Mouse (Mus musculus) heart, embryonic 13.5 days (tissue): ENCODE measurements around the gene Tnnt3. TPM values are rescaled to one million over a fixed set of nuclear protein-coding genes. Genes with fewer than 3 reads are reported as not detected.

Experiments used
- ATAC-seq: fragments of 200-750 bp; cut with Nextera tagmentation; 2 replicates; pipeline ENCODE4 v1.8.0; 2017; ENCODE audit warnings: moderate TSS enrichment; ENCODE audit not compliant: insufficient number of reproducible peaks, low FRiP score, low TSS enrichment; ENCODE audit errors: extremely low read depth
- H3K27ac ChIP-seq: fragments of 300-500 bp; sonication (generic); replicated peaks from 2 replicates; pipeline ENCODE4 v1.5.1; 2015; ENCODE audit warnings: moderate library complexity, mild to moderate bottlenecking, inconsistent platforms
- H3K27me3 ChIP-seq: fragments of 300-500 bp; sonication (generic); replicated peaks from 2 replicates; pipeline ENCODE4 v1.6.1; 2015; ENCODE audit warnings: mild to moderate bottlenecking, inconsistent platforms
- H3K36me3 ChIP-seq: fragments of 300-500 bp; sonication (generic); 2 replicates; pipeline ENCODE4 v1.6.1; 2015; ENCODE audit warnings: mild to moderate bottlenecking, inconsistent platforms
- H3K4me1 ChIP-seq: fragments of 300-500 bp; sonication (generic); 2 replicates; pipeline ENCODE4 v1.6.1; 2015; ENCODE audit warnings: inconsistent platforms
- H3K4me2 ChIP-seq: fragments of 300-500 bp; sonication (generic); 2 replicates; pipeline ENCODE4 v1.6.1; 2015; ENCODE audit warnings: inconsistent platforms, mild to moderate bottlenecking, moderate library complexity
- H3K4me3 ChIP-seq: fragments of 300-500 bp; sonication (generic); 2 replicates; pipeline ENCODE4 v1.5.1; 2015; ENCODE audit warnings: moderate library complexity, mild to moderate bottlenecking, inconsistent platforms
- H3K9ac ChIP-seq: fragments of 300-500 bp; sonication (generic); 2 replicates; pipeline ENCODE4 v1.6.1; 2015; ENCODE audit warnings: inconsistent platforms, mild to moderate bottlenecking, moderate library complexity
- H3K9me3 ChIP-seq: fragments of 300-500 bp; sonication (generic); 2 replicates; pipeline ENCODE4 v1.6.1; 2016; ENCODE audit warnings: inconsistent platforms
- WGBS: fragments of 180-500 bp; shearing (Covaris S2); methylation state at CpG from one replicate; pipeline ENCODE4 v1.1.7; 2015; ENCODE audit warnings: mixed read lengths; 5-methylcytosine and 5-hydroxymethylcytosine counted together
- polyA plus RNA-seq: library from polyadenylated mRNA; unstranded; fragments of >200 nt; fragmentation: Nextera tagmentation; extraction: Ambion mirVana; gene quantifications from 2 replicates; pipeline ENCODE4 v1.2.1, GENCODE M21; 2015

Gene Tnnt3
- polyA plus RNA-seq, 1 experiment from 2014 or later, result 4.0 TPM

GRCm38 (mm10) chr7:142542771-142543303 lies 44.2 kb downstream of the Tnnt3 start:
- Histone ChIP-seq H3K36me3 (peaks cover 9% of the 10 kb centered on the region), H3K4me2 (peak overlapping the region; percentile 6; the same call in 1 of the 2 replicates), H3K4me3 (no peak overlapping the region), H3K27ac (peak overlapping the region; percentile 90), H3K27me3 (no peaks in the 10 kb centered on the region), H3K9ac (peak overlapping the region; percentile 57), H3K4me1 (peaks cover 60% of the 10 kb centered on the region), H3K9me3 (no peaks in the 10 kb centered on the region)
- ATAC-seq, result peak; percentile 37; the same call in 1 of the 2 replicates
- 11% methylated on average over 11 of the region's 11 CpGs for WGBS

- Histone ChIP-seq H3K27ac (no peak overlapping the region), H3K4me1 (peaks cover 55% of the 10 kb centered on the region), H3K27me3 (no peaks in the 10 kb centered on the region), H3K36me3 (peaks cover 7% of the 10 kb centered on the region), H3K9ac (no peak overlapping the region), H3K4me2 (no peak overlapping the region), H3K4me3 (no peak overlapping the region), H3K9me3 (no peaks in the 10 kb centered on the region)
- no peak for ATAC-seq
- WGBS, result 74% methylated on average over 7 of the region's 7 CpGs
Observed at GRCm38 (mm10) chr7:142545967-142546366, 47.3 kb downstream of the Tnnt3 start.

GRCm38 (mm10) chr7:142547874-142548273 lies 49.2 kb downstream of the Tnnt3 start:
- H3K27me3 ChIP-seq, result no peaks in the 10 kb centered on the region
- 0 out of 2 replicates have a peak overlapping the region, but pooled peaks have one; percentile 20 for H3K27ac ChIP-seq
- no peak overlapping the region for H3K4me2 ChIP-seq
- peaks cover 58% of the 10 kb centered on the region for H3K4me1 ChIP-seq
- no peak overlapping the region for H3K9ac ChIP-seq
- no peaks in the 10 kb centered on the region for H3K9me3 ChIP-seq
- H3K36me3 ChIP-seq, result no peaks in the 10 kb centered on the region
- ATAC-seq, result no peak
- WGBS, result 44% methylated on average over 2 of the region's 2 CpGs
- H3K4me3 ChIP-seq, result no peak overlapping the region

- Histone ChIP-seq H3K4me3 (no peak overlapping the region), H3K27ac (0 out of 2 replicates have a peak overlapping the region, but pooled peaks have one; percentile 20), H3K4me1 (peaks cover 58% of the 10 kb centered on the region), H3K9me3 (no peaks in the 10 kb centered on the region), H3K4me2 (no peak overlapping the region), H3K36me3 (no peaks in the 10 kb centered on the region), H3K9ac (no peak overlapping the region), H3K27me3 (no peaks in the 10 kb centered on the region)
- WGBS, result 61% methylated on average over 6 of the region's 6 CpGs
- ATAC-seq, result no peak
Observed at GRCm38 (mm10) chr7:142548706-142549105, 50.1 kb downstream of the Tnnt3 start.

GRCm38 (mm10) chr7:142549941-142550763 lies 51.5 kb downstream of the Tnnt3 start:
- H3K9ac ChIP-seq, result 0 out of 2 replicates have a peak overlapping the region, but pooled peaks have one; percentile 16
- peaks cover 70% of the 10 kb centered on the region for H3K4me1 ChIP-seq
- H3K4me2 ChIP-seq, result no peak overlapping the region
- WGBS, result 76% methylated on average over 10 of the region's 10 CpGs
- no peak overlapping the region for H3K4me3 ChIP-seq
- no peak for ATAC-seq
- peak overlapping the region; percentile 91; the same call in 1 of the 2 replicates for H3K27ac ChIP-seq
- H3K27me3 ChIP-seq, result no peaks in the 10 kb centered on the region
- no peaks in the 10 kb centered on the region for H3K9me3 ChIP-seq
- H3K36me3 ChIP-seq, result no peaks in the 10 kb centered on the region

- ATAC-seq, result no peak
- H3K4me3 ChIP-seq, result no peak overlapping the region
- H3K9ac ChIP-seq, result peak overlapping the region; percentile 42; the same call in 1 of the 2 replicates
- no peaks in the 10 kb centered on the region for H3K36me3 ChIP-seq
- 45% methylated on average over 14 of the region's 14 CpGs for WGBS
- H3K27me3 ChIP-seq, result no peaks in the 10 kb centered on the region
- H3K4me2 ChIP-seq, result no peak overlapping the region
- H3K27ac ChIP-seq, result peak overlapping the region; percentile 91
- H3K9me3 ChIP-seq, result no peaks in the 10 kb centered on the region
- H3K4me1 ChIP-seq, result peaks cover 76% of the 10 kb centered on the region
Observed at GRCm38 (mm10) chr7:142550935-142551373, 52.3 kb downstream of the Tnnt3 start.

- H3K4me3 ChIP-seq, result no peak overlapping the region
- H3K27ac ChIP-seq, result peak overlapping the region; percentile 91
- H3K27me3 ChIP-seq, result no peaks in the 10 kb centered on the region
- no peak for ATAC-seq
- no peak overlapping the region for H3K9ac ChIP-seq
- H3K4me2 ChIP-seq, result no peak overlapping the region
- no peaks in the 10 kb centered on the region for H3K36me3 ChIP-seq
- H3K9me3 ChIP-seq, result no peaks in the 10 kb centered on the region
- WGBS, result 77% methylated on average over 5 of the region's 5 CpGs
- peaks cover 76% of the 10 kb centered on the region for H3K4me1 ChIP-seq
Observed at GRCm38 (mm10) chr7:142551691-142552090, 53.1 kb downstream of the Tnnt3 start.

- WGBS, result 20% methylated on average over 13 of the region's 13 CpGs
- no peak; the same call in 1 of the 2 replicates for ATAC-seq
- no peak overlapping the region for H3K4me3 ChIP-seq
- H3K36me3 ChIP-seq, result no peaks in the 10 kb centered on the region
- H3K27ac ChIP-seq, result peak overlapping the region; percentile 91
- 0 out of 2 replicates have a peak overlapping the region, but pooled peaks have one; percentile 6 for H3K4me2 ChIP-seq
- H3K4me1 ChIP-seq, result peaks cover 81% of the 10 kb centered on the region
- no peaks in the 10 kb centered on the region for H3K9me3 ChIP-seq
- no peaks in the 10 kb centered on the region for H3K27me3 ChIP-seq
- peak overlapping the region; percentile 30 for H3K9ac ChIP-seq
Observed at GRCm38 (mm10) chr7:142552591-142553416, 54.2 kb downstream of the Tnnt3 start.

GRCm38 (mm10) chr7:142553417-142554335 lies 55.0 kb downstream of the Tnnt3 start:
- peaks cover 76% of the 10 kb centered on the region for H3K4me1 ChIP-seq

GRCm38 (mm10) chr7:142554625-142555024 lies 56.0 kb downstream of the Tnnt3 start:
- peaks cover 74% of the 10 kb centered on the region for H3K4me1 ChIP-seq
- no peak overlapping the region for H3K4me2 ChIP-seq
- no peaks in the 10 kb centered on the region for H3K9me3 ChIP-seq
- H3K27ac ChIP-seq, result peak overlapping the region; percentile 91
- no peaks in the 10 kb centered on the region for H3K36me3 ChIP-seq
- H3K9ac ChIP-seq, result peak overlapping the region; percentile 30
- H3K4me3 ChIP-seq, result no peak overlapping the region
- WGBS, result 32% methylated on average over 1 of the region's 1 CpGs
- no peak for ATAC-seq
- H3K27me3 ChIP-seq, result no peaks in the 10 kb centered on the region

More at GRCm38 (mm10) chr7:142553417-142554335, 55.0 kb downstream of the Tnnt3 start:
- ATAC-seq, result no peak
- Histone ChIP-seq H3K27me3 (no peaks in the 10 kb centered on the region), H3K9ac (peak overlapping the region; percentile 30), H3K4me3 (no peak overlapping the region), H3K36me3 (no peaks in the 10 kb centered on the region), H3K4me2 (0 out of 2 replicates have a peak overlapping the region, but pooled peaks have one; percentile 6), H3K9me3 (no peaks in the 10 kb centered on the region), H3K27ac (peak overlapping the region; percentile 91)
- 19% methylated on average over 11 of the region's 11 CpGs for WGBS
